Mouse (Mus musculus): ENCODE data around the gene Ccdc141. TPM values are rescaled to one million over a fixed set of nuclear protein-coding genes. Genes with fewer than 3 reads are reported as not detected.
A peak's percentile ranks its signal among the peaks of the same experiment; 100 is the strongest.

Ccdc141 gene
- total RNA-seq, 2 experiments from 2014 or later: 26.7 to 35.0 TPM

GRCm38 (mm10) chr2:77146968-77147367 is 23.5 kb downstream of the Ccdc141 start:
- intact Hi-C loops (cut with DNase I; ENCODE audit: low total_unique reads): no loop called here
- no peak for DNase-seq

DNA sequence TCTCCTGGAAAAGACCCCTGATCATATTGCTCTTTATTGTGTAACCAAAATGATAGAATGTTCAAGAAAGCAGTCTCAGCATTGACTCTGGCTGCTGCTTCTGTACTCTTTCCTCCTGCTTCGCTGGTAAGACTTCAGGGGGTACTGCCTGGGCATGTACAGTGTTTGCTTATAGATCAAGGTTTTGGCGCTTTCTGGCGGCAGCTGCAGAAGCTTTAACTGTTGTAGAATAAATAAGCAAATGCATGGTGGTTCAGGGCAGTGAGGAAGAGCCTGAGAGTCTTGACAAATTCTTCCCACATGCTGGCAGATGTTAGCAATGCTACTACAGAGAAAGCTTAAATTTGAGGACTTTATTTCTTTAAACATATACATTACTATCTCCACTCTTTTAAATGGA is 24.1 kb downstream of the Ccdc141 start:
- no peak for DNase-seq
- intact Hi-C loops (cut with DNase I; ENCODE audit: low total_unique reads): no loop called here

- no peak for DNase-seq
- intact Hi-C loops (cut with DNase I; ENCODE audit: low total_unique reads): no loop called here
These were observed 26.9 kb downstream of the Ccdc141 start for GRCm38 (mm10) chr2:77143536-77143935.

- DNase-seq: no peak
- intact Hi-C loops (cut with DNase I; ENCODE audit: low total_unique reads): no loop called here
These were observed 31.6 kb downstream of the Ccdc141 start for GRCm38 (mm10) chr2:77138879-77139278.

GRCm38 (mm10) chr2:77134906-77135305 is 35.5 kb downstream of the Ccdc141 start:
- DNase-seq: no peak
- intact Hi-C loops (cut with DNase I; ENCODE audit: low total_unique reads): no loop called here

- intact Hi-C loops (cut with DNase I; ENCODE audit: low total_unique reads): no loop called here
These were observed 37.0 kb downstream of the Ccdc141 start for GRCm38 (mm10) chr2:77133407-77133806.

DNA sequence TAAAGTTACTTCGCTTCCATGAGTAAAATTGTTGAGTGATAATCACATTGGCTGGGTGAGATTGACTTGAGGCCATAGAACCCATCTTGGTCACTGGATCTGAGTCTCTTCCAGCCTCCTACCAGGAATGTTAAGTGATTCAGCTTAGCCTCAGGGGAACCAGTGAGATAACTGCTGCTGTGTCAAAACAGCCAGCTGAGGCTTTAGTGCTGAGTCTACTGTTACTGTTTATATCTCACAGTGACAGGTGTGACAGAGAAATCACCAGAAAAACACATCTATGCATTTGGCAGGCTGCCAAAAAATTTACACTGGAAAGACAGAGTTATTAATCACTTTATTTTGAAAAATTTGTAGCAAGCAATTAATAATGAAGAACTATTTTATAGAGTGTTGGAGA is 43.5 kb downstream of the Ccdc141 start:
- intact Hi-C loops (cut with DNase I; ENCODE audit: low total_unique reads): no loop called here
- no peak for DNase-seq

More at GRCm38 (mm10) chr2:77133407-77133806, 37.0 kb downstream of the Ccdc141 start:
- DNase-seq: no peak

DNA sequence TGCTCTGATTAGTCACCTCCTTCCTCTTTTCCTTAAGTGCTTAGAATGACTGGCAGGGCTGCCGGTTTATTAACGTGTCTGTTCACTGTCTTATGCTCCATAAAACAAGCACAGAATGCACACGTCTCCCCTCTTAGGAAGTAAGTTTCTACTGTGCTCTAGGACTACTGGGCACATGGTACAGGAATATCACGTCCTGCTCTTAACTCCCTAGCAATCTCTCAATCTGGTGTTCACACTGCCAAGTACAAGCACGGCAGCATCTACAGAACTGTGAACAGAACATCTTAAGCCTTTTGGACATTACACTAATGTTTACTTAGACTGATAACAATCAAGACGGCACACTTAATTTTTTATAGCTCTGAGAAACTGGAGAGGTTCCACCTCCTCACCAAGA is 52.3 kb downstream of the Ccdc141 start:
- intact Hi-C loops (cut with DNase I; ENCODE audit: low total_unique reads): no loop called here
- no peak for DNase-seq

DNA sequence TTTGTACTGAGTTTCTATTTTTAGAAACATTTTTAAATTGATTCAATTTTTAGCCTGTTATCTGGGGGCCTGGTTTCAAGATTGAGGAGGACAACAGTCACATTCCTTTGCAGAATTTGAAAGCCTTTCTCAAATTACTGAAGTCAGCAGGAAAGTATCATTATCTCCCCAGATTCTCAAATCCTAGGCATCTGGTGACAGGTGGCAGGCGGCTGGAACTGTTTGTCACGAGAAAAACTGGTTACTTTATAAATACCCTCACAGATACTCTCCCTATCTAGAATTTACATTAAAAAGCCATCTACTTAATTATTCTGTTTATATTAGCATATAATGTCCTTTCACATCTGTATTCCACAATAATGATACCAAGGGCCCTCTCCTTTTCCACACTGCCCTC is 56.1 kb downstream of the Ccdc141 start:
- DNase-seq: no peak
- intact Hi-C loops (cut with DNase I; ENCODE audit: low total_unique reads): no loop called here

GRCm38 (mm10) chr2:77113867-77114266 is 56.6 kb downstream of the Ccdc141 start:
- DNase-seq: peak; percentile 15
- intact Hi-C loops (cut with DNase I; ENCODE audit: low total_unique reads): no loop called here

GRCm38 (mm10) chr2:77113026-77113425 is 57.4 kb downstream of the Ccdc141 start:
- DNase-seq: no peak
- intact Hi-C loops (cut with DNase I; ENCODE audit: low total_unique reads): no loop called here

DNA sequence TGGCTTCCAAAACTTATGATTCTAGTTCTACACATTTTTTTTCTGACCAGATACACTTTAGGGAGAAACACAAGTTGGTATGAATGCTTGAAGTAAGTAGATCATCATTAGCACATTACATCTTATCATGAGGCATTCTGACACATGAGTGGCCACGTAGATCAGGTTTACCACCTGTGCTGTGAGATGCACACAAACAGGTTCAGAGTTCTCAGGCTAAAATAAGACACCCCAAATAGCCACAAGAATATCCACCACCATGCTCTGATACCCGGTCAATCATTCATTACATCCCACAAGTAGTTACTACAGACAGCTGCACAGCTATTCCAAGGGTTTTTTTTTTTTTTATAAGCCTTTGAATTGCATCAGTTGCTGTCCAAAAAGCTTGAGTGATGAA is 59.3 kb downstream of the Ccdc141 start:
- intact Hi-C loops (cut with DNase I; ENCODE audit: low total_unique reads): no loop called here
- no peak for DNase-seq

GRCm38 (mm10) chr2:77110365-77110764 is 60.1 kb downstream of the Ccdc141 start:
- DNase-seq: no peak
- intact Hi-C loops (cut with DNase I; ENCODE audit: low total_unique reads): no loop called here

GRCm38 (mm10) chr2:77109506-77110123 is 60.8 kb downstream of the Ccdc141 start:
- intact Hi-C loops (cut with DNase I; ENCODE audit: low total_unique reads): no loop called here
- peak; percentile 9 for DNase-seq

DNA sequence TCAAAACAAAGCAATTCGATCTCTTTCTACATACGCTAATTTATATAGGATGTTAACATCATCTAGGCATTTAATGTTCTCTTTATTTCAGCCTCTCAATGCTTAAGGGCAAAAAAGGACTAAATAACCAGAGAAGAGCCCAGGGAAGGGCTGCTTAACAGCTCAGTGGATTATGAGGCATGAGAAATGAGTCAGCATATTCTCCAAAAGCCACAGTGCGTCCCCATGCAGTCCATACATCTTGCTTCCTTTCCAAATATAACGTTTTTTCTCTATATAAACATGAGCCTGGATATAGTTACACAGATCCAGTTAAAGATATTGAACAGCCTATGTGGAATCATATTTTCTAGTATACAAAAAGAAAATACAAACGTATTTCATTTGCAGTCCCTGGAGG is 61.9 kb downstream of the Ccdc141 start:
- DNase-seq: no peak
- intact Hi-C loops (cut with DNase I; ENCODE audit: low total_unique reads): no loop called here

DNA sequence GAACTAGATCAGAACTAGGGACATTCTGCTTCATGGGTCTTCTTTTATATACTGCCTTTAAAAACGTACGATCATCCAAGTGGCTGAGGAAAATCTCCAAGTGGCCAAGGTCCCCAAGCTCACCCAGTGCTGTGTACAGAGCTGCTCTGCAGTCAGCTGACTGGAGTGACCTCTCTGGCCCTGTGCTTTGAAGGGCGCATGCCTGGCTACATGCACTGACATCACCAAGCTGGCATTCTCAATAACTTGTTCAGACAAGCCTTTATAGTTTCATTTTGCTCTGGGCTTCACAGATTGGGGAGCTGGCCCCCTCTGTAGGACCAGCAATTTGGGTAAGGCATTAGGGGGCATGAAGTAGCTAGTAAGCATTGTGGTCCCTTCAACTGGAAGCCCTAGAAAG is 64.3 kb downstream of the Ccdc141 start:
- intact Hi-C loops (cut with DNase I; ENCODE audit: low total_unique reads): no loop called here
- DNase-seq: no peak

DNA sequence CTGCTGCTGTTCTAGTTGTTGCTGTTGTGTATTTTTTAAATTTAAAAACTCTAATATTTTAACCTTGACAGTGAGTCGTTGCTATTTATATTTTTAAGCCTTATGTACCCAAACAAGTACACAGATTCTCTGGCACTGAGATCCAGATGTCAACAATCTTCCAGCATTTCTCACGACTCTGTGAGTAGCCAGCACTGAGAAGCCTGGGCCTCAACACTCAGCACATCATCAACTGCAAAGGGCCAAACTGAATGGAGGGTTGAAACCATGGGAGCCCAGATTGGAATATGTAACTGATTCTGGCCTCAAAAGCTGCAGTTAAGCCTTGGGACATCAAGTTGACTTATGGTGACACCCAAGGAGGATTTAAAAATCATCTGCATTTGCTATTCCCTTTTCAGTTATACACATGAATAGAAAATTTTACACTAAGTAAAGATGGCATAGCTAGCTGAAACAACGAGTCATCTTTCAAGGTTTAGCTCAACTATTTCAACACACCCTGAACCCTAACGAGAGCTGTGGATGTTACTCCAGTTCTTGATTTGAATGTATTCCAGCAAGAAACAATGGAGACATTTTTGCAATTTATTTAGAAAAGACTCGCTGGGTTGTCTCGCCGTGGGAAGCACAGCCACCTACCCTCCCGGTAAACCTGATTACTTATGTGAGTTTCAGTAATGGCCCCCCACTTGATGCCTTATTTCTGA is 65.3 kb downstream of the Ccdc141 start:
- no peak for DNase-seq
- intact Hi-C loops (cut with DNase I; ENCODE audit: low total_unique reads): no loop called here

- intact Hi-C loops (cut with DNase I; ENCODE audit: low total_unique reads): no loop called here
- no peak for DNase-seq
These were observed 67.9 kb downstream of the Ccdc141 start for GRCm38 (mm10) chr2:77102516-77102915.

DNA sequence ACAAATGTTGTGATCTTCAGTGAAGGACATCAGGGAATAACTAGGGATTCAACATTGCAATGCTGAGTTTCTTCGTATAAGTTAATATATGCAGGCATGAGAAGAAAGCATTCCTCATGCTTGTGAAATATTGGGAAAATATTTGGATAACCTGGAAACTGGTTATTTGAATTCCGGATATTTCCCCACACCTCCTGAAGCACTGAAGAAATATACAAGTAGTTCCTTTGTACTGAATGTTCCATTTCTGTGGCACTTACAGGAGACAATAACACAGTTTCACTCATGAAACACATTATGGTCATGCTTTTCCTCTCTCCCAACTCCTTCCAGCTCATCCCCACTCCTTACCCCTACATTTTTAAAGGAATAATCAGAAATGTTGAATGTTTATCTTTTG is 70.6 kb downstream of the Ccdc141 start:
- intact Hi-C loops (cut with DNase I; ENCODE audit: low total_unique reads): no loop called here

GRCm38 (mm10) chr2:77098769-77099168 is 71.7 kb downstream of the Ccdc141 start:
- no peak for DNase-seq
- intact Hi-C loops (cut with DNase I; ENCODE audit: low total_unique reads): no loop called here

More for the DNA sequence above, 70.6 kb downstream of the Ccdc141 start:
- DNase-seq: no peak

- intact Hi-C loops (cut with DNase I; ENCODE audit: low total_unique reads): no loop called here
These were observed 78.7 kb downstream of the Ccdc141 start for GRCm38 (mm10) chr2:77091749-77092148.

More at GRCm38 (mm10) chr2:77091749-77092148, 78.7 kb downstream of the Ccdc141 start:
- no peak for DNase-seq
